ENCODE assay signal across 8 mouse cellular contexts in genomic region chr10:25359959-25360811, GRCm38 (mm10). TPM values are rescaled to one million over a fixed set of nuclear protein-coding genes. Genes with fewer than 3 reads are reported as not detected.
DNase-seq lines count a peak whose midpoint lies in the region; ATAC-seq and TF ChIP-seq lines count a peak whose summit lies in the region.

No protein-coding gene starts in this region.

- peak; percentile 22 to 44 for DNase-seq in urinary bladder, adult 18-20 months (ENCODE audit: low spot score in 2 of 2)
- no peak for DNase-seq in urinary bladder, postnatal 10 days (ENCODE audit: low spot score)
- DNase-seq in cerebellum, postnatal 14 days: peak; percentile 18 to 24
- DNase-seq in heart, adult 9 months (ENCODE audit: low spot score in 2 of 2): peak; percentile 35 to 46
- peak; percentile 22 for DNase-seq in kidney, adult 18-20 months
- peak; percentile 49 for DNase-seq in lung, postnatal 0 days (ENCODE audit: low spot score)
- peak; percentile 49 for DNase-seq in retina, embryonic 14.5 days (ENCODE audit: low spot score)
- no peak for DNase-seq in ovary, adult 18-20 months (ENCODE audit: low spot score)

- no peak for TF ChIP-seq EP300 in lung, postnatal 0 days (IDR thresholded peaks at IDR 0.05)

- ATAC-seq in lung, postnatal 0 days: peak; percentile 65

- H3K4me3 ChIP-seq in lung, postnatal 0 days (ENCODE audit: low read depth, low read length): peak overlapping the region; percentile 92

- peak overlapping the region; percentile 88 for H3K27ac ChIP-seq in lung, postnatal 0 days (ENCODE audit: low read length)

- H3K9ac ChIP-seq in lung, postnatal 0 days (replicated peaks; ENCODE audit: low read depth): peak overlapping the region; percentile 77

- H3K4me2 ChIP-seq in lung, postnatal 0 days (replicated peaks; ENCODE audit: low read depth, low read length): peak overlapping the region; percentile 83

- no peak for TF ChIP-seq CTCF in lung, postnatal 0 days (IDR thresholded peaks at IDR 0.05)

- H3K4me1 ChIP-seq in lung, postnatal 0 days (ENCODE audit: insufficient read depth, low read depth, low read length): peaks cover 11% of the 10 kb centered on the region; the same call in 1 of the 2 replicates

- no peaks in the 10 kb centered on the region for H3K9me3 ChIP-seq in lung, postnatal 0 days (ENCODE audit: low read length)

- WGBS in lung, postnatal 0 days: 0% methylated on average over 47 of the region's 84 CpGs

- H3K36me3 ChIP-seq in lung, postnatal 0 days (ENCODE audit: insufficient read depth, low read length): no peaks in the 10 kb centered on the region

- no peaks in the 10 kb centered on the region for H3K27me3 ChIP-seq in lung, postnatal 0 days (replicated peaks; ENCODE audit: insufficient read depth, low read length)

RNA-seq across cellular contexts. Expression of gene Epb41l2, which starts 0.6 kb away (rescaled TPM):
- polyA plus RNA-seq in lung, postnatal 0 days (2015; fragmentation: Nextera tagmentation; extraction: Ambion mirVana): 48.2 and 54.2 TPM in 2 replicates

RNA-seq across cellular contexts. Expression of gene Akap7, which starts 52.5 kb away (rescaled TPM):
- 46.3 and 52.1 TPM in 2 replicates for polyA plus RNA-seq in lung, postnatal 0 days (2015; fragmentation: Nextera tagmentation; extraction: Ambion mirVana)

Comparison
In these comparisons a context has a peak if more than half of its experiments do, and no peak if none do; other contexts are left out.
1. DNase-seq: peak in urinary bladder, adult 18-20 months (2 of 2), cerebellum, postnatal 14 days (2 of 2), heart, adult 9 months (2 of 2), kidney, adult 18-20 months (single experiment), lung, postnatal 0 days (single experiment) and retina, embryonic 14.5 days (single experiment); none in urinary bladder, postnatal 10 days (single experiment) and ovary, adult 18-20 months (single experiment).